Mouse (Mus musculus) neural tube, embryonic 15.5 days (tissue): Measurements from ENCODE around the gene Nodal. TPM values are rescaled to one million over a fixed set of nuclear protein-coding genes. Genes with fewer than 3 reads are reported as not detected.
A peak's percentile ranks its signal among the peaks of the same experiment; 100 is the strongest.

ENCODE experiments used
- ATAC-seq: fragments of 200-750 bp; cut with Nextera tagmentation; 2 replicates; pipeline ENCODE4 v1.8.0; 2017; ENCODE audit warnings: mild to moderate bottlenecking, moderate TSS enrichment, moderate library complexity; ENCODE audit not compliant: low FRiP score
- H3K27ac ChIP-seq: fragments of 300-500 bp; sonication (generic); replicated peaks from 2 replicates; pipeline ENCODE4 v1.5.1; 2015; ENCODE audit warnings: mild to moderate bottlenecking, inconsistent platforms
- H3K27me3 ChIP-seq: fragments of 300-500 bp; sonication (generic); replicated peaks from 2 replicates; pipeline ENCODE4 v1.6.1; 2015; ENCODE audit warnings: inconsistent platforms
- H3K36me3 ChIP-seq: fragments of 300-500 bp; sonication (generic); 2 replicates; pipeline ENCODE4 v1.6.1; 2015; ENCODE audit warnings: inconsistent platforms
- H3K4me1 ChIP-seq: fragments of 300-500 bp; sonication (generic); 2 replicates; pipeline ENCODE4 v1.6.1; 2015; ENCODE audit warnings: inconsistent platforms
- H3K4me2 ChIP-seq: fragments of 300-500 bp; sonication (generic); 2 replicates; pipeline ENCODE4 v1.6.1; 2015; ENCODE audit warnings: inconsistent platforms, mild to moderate bottlenecking, moderate library complexity
- H3K4me3 ChIP-seq: fragments of 300-500 bp; sonication (generic); replicated peaks from 2 replicates; pipeline ENCODE4 v1.5.1; 2015; ENCODE audit warnings: mild to moderate bottlenecking, inconsistent platforms
- H3K9ac ChIP-seq: fragments of 300-500 bp; sonication (generic); replicated peaks from 2 replicates; pipeline ENCODE4 v1.6.1; 2015; ENCODE audit warnings: mild to moderate bottlenecking, inconsistent platforms
- H3K9me3 ChIP-seq: fragments of 300-500 bp; sonication (generic); replicated peaks from 2 replicates; pipeline ENCODE4 v1.6.1; 2016; ENCODE audit warnings: inconsistent platforms
- WGBS: fragments of 180-500 bp; shearing (Covaris S2); methylation state at CpG from one replicate; pipeline ENCODE4 v1.1.7; 2015; ENCODE audit warnings: mixed read lengths; 5-methylcytosine and 5-hydroxymethylcytosine counted together
- polyA plus RNA-seq: library from polyadenylated mRNA; unstranded; fragments of >200 nt; fragmentation: Nextera tagmentation; extraction: Ambion mirVana; gene quantifications from 2 replicates; pipeline ENCODE4 v1.2.1, GENCODE M21; 2015

Gene Nodal
- polyA plus RNA-seq, 1 experiment from 2014 or later: 0.23 TPM

DNA sequence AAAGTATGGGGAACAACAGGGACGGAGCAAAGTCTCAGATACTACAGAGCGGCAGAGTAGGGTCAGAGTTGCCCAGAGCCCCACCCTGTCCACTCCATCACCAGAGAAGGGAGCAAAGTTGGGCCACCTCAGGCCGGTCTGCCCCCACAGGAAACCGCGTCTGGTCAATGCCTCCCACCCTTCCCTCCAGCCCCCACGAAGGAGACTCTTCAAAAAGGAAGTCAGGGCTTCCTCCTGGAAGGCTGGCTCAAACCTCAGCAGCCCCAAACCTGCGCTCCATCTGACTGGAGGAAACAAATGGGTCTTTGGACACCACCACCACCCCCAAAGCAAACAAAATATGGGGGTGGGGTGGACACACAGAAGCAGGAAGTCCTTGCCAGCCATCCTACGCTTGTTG lies 35.9 kb upstream of the Nodal start:
- Histone ChIP-seq H3K36me3 (no peaks in the 10 kb centered on the region), H3K4me3 (peak overlapping the region; percentile 65), H3K4me2 (peak overlapping the region; percentile 81), H3K9me3 (no peaks in the 10 kb centered on the region), H3K27ac (peak overlapping the region; percentile 79), H3K9ac (peak overlapping the region; percentile 74; the same call in 1 of the 2 replicates), H3K27me3 (no peaks in the 10 kb centered on the region), H3K4me1 (peaks cover 67% of the 10 kb centered on the region)
- 13% methylated on average over 8 of the region's 8 CpGs for WGBS
- ATAC-seq: no peak

- WGBS: under 1% methylated on average over 8 of the region's 8 CpGs
- H3K27ac ChIP-seq: peak overlapping the region; percentile 79
- no peak for ATAC-seq
- H3K27me3 ChIP-seq: no peaks in the 10 kb centered on the region
- H3K4me2 ChIP-seq: peak overlapping the region; percentile 81
- H3K9me3 ChIP-seq: no peaks in the 10 kb centered on the region
- peak overlapping the region; percentile 74 for H3K9ac ChIP-seq
- H3K4me1 ChIP-seq: peaks cover 64% of the 10 kb centered on the region
- H3K36me3 ChIP-seq: no peaks in the 10 kb centered on the region
- H3K4me3 ChIP-seq: peak overlapping the region; percentile 65
These were observed 35.5 kb upstream of the Nodal start for GRCm38 (mm10) chr10:61382281-61382731.

- no peaks in the 10 kb centered on the region for H3K27me3 ChIP-seq
- peak within 1 kb of the TSS; percentile 79 for H3K27ac ChIP-seq
- WGBS: under 1% methylated on average over 59 of the region's 60 CpGs
- H3K9me3 ChIP-seq: no peaks in the 10 kb centered on the region
- H3K36me3 ChIP-seq: no peaks in the 10 kb centered on the region
- peak; percentile 86 for ATAC-seq
- H3K4me1 ChIP-seq: peaks cover 55% of the 10 kb centered on the region
- H3K4me2 ChIP-seq: peak within 1 kb of the TSS; percentile 81
- peak within 1 kb of the TSS; percentile 74 for H3K9ac ChIP-seq
- peak within 1 kb of the TSS; percentile 65 for H3K4me3 ChIP-seq
These were observed 34.6 kb upstream of the Nodal start, which contains the start of gene Pald1 for GRCm38 (mm10) chr10:61383021-61383714. Gene Pald1, minus strand, starts transcription at chr10:61383530.

GRCm38 (mm10) chr10:61383715-61384047 lies 34.1 kb upstream of the Nodal start:
- Histone ChIP-seq H3K4me1 (peaks cover 51% of the 10 kb centered on the region), H3K27me3 (no peaks in the 10 kb centered on the region), H3K9ac (peak overlapping the region; percentile 74), H3K9me3 (no peaks in the 10 kb centered on the region), H3K27ac (peak overlapping the region; percentile 79), H3K4me2 (peak overlapping the region; percentile 81), H3K4me3 (peak overlapping the region; percentile 65), H3K36me3 (no peaks in the 10 kb centered on the region)
- 2% methylated on average over 11 of the region's 11 CpGs for WGBS
- peak; percentile 25 for ATAC-seq

GRCm38 (mm10) chr10:61385174-61385573 lies 32.6 kb upstream of the Nodal start:
- H3K4me3 ChIP-seq: no peak overlapping the region
- H3K9me3 ChIP-seq: no peaks in the 10 kb centered on the region
- H3K36me3 ChIP-seq: no peaks in the 10 kb centered on the region
- WGBS: 83% methylated on average over 6 of the region's 6 CpGs
- H3K27ac ChIP-seq: no peak overlapping the region
- peaks cover 38% of the 10 kb centered on the region for H3K4me1 ChIP-seq
- no peak for ATAC-seq
- H3K9ac ChIP-seq: no peak overlapping the region
- no peak overlapping the region for H3K4me2 ChIP-seq
- no peaks in the 10 kb centered on the region for H3K27me3 ChIP-seq

DNA sequence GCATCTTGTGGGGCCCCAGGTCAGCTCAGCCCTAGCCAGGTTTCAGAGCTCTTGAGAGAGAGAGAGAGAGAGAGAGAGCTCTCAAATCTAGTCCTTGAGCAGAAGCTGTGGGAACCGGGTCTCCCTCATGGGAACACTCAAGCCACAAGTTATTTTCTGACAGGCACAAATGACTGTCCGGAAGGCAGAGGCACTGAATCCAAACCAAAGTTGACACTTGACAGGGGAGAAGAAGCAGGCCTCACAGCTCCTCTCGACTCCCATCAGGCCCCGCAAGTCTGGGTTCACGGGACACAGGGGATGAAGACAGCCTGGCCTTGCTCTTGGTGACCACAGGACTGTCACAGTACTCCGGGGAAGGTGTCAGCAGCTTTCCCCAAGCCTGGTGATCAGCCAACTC lies 31.5 kb upstream of the Nodal start:
- Histone ChIP-seq H3K4me1 (peaks cover 30% of the 10 kb centered on the region), H3K4me2 (no peak overlapping the region), H3K27me3 (no peaks in the 10 kb centered on the region), H3K9ac (no peak overlapping the region), H3K36me3 (no peaks in the 10 kb centered on the region), H3K4me3 (no peak overlapping the region), H3K9me3 (no peaks in the 10 kb centered on the region), H3K27ac (no peak overlapping the region)
- ATAC-seq: no peak
- 71% methylated on average over 6 of the region's 6 CpGs for WGBS

GRCm38 (mm10) chr10:61389020-61389419 lies 28.8 kb upstream of the Nodal start:
- H3K27ac ChIP-seq: no peak overlapping the region

GRCm38 (mm10) chr10:61390148-61390547 lies 27.6 kb upstream of the Nodal start:
- H3K9ac ChIP-seq: no peak overlapping the region
- no peak overlapping the region for H3K4me3 ChIP-seq
- H3K36me3 ChIP-seq: no peaks in the 10 kb centered on the region
- 51% methylated on average over 2 of the region's 2 CpGs for WGBS
- H3K27ac ChIP-seq: no peak overlapping the region; the same call in 1 of the 2 replicates
- no peaks in the 10 kb centered on the region for H3K9me3 ChIP-seq
- no peak overlapping the region for H3K4me2 ChIP-seq
- no peak for ATAC-seq
- H3K4me1 ChIP-seq: 0 out of 2 replicates have a peak, but pooled peaks cover 3% of the 10 kb centered on the region
- H3K27me3 ChIP-seq: no peaks in the 10 kb centered on the region

More at GRCm38 (mm10) chr10:61389020-61389419, 28.8 kb upstream of the Nodal start:
- no peak overlapping the region for H3K4me2 ChIP-seq
- no peaks in the 10 kb centered on the region for H3K27me3 ChIP-seq
- H3K4me3 ChIP-seq: no peak overlapping the region
- H3K4me1 ChIP-seq: peaks cover 8% of the 10 kb centered on the region
- no peaks in the 10 kb centered on the region for H3K36me3 ChIP-seq
- WGBS: 13% methylated on average over 5 of the region's 5 CpGs
- ATAC-seq: peak; percentile 75
- H3K9ac ChIP-seq: no peak overlapping the region
- H3K9me3 ChIP-seq: no peaks in the 10 kb centered on the region

DNA sequence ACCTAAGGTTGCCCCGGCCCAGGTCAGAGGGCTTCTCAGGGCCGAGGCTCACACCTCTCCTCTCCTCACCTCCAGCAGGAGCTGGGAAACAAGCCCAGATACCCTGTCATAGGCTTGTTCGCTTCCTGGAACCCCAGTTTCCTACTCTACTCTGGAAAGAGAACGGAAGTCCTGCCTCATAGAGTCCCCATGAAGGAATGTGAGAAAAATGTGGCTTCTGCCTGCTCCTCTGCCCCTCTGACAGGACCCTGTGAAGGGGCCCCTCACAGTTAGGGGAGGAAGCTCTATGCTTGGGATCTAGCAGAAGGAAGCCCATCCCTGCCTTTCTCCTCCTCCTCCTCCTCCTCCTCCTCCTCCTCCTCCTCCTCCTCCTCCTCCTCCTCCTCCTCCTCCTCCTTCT lies 25.2 kb upstream of the Nodal start:
- no peak for ATAC-seq
- Histone ChIP-seq H3K9me3 (no peaks in the 10 kb centered on the region), H3K4me3 (no peak overlapping the region), H3K27ac (no peak overlapping the region), H3K9ac (no peak overlapping the region), H3K4me2 (no peak overlapping the region), H3K27me3 (no peaks in the 10 kb centered on the region), H3K4me1 (0 out of 2 replicates have a peak, but pooled peaks cover 3% of the 10 kb centered on the region), H3K36me3 (no peaks in the 10 kb centered on the region)
- 66% methylated on average over 4 of the region's 4 CpGs for WGBS

GRCm38 (mm10) chr10:61394476-61395136 lies 23.2 kb upstream of the Nodal start:
- Histone ChIP-seq H3K27me3 (no peaks in the 10 kb centered on the region), H3K9me3 (no peaks in the 10 kb centered on the region), H3K4me1 (0 out of 2 replicates have a peak, but pooled peaks cover 5% of the 10 kb centered on the region), H3K4me2 (no peak overlapping the region), H3K36me3 (no peaks in the 10 kb centered on the region), H3K9ac (no peak overlapping the region), H3K4me3 (no peak overlapping the region), H3K27ac (no peak overlapping the region)
- WGBS: 36% methylated on average over 9 of the region's 9 CpGs
- no peak for ATAC-seq

DNA sequence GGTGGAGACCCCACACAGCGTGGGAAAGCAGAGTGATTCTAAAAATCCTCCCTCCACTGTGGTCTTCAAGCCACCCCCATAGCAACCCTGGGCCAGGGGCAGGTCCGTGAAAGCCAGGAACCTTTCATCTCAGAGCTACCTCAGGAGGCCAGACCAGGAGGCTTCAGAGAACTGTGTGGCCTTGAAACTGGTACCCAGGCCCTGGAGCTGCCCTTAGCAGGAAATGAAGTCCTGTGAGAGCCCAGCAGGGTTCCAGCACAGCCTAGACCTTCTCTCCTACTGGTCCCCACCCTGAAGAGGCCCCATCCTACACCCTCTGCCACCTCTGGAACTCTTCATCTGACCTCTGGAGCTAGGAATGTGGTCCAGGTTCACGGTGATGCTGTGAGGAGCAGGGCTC lies 19.6 kb upstream of the Nodal start:
- Histone ChIP-seq H3K4me3 (no peak overlapping the region), H3K4me1 (0 out of 2 replicates have a peak, but pooled peaks cover 5% of the 10 kb centered on the region), H3K36me3 (no peaks in the 10 kb centered on the region), H3K9ac (no peak overlapping the region), H3K27me3 (no peaks in the 10 kb centered on the region), H3K9me3 (no peaks in the 10 kb centered on the region), H3K27ac (no peak overlapping the region), H3K4me2 (no peak overlapping the region)
- 64% methylated on average over 3 of the region's 3 CpGs for WGBS
- ATAC-seq: no peak
